Comparison of ENCODE assay signal across 11 mouse cellular contexts in genomic region chr3:98178340-98178739, GRCm38 (mm10). TPM values are rescaled to one million over a fixed set of nuclear protein-coding genes. Genes with fewer than 3 reads are reported as not detected.
DNase-seq lines count a peak whose midpoint lies in the region; ATAC-seq and TF ChIP-seq lines count a peak whose summit lies in the region.
"Had no signal": no experiment of that assay in that cellular context is flagged by ENCODE, and none has a peak within 500 bp of the region (broad histone marks: within the 10 kb centered on the region; RNA-seq: fewer than 3 reads in every experiment).

No protein-coding gene starts in this region.

- no peak overlapping the region for H3K4me3 ChIP-seq in heart, embryonic 10.5 days
- no peak overlapping the region for H3K4me3 ChIP-seq in midbrain, embryonic 11.5 days (ENCODE audit: low read depth, low read length)

- no peak overlapping the region for H3K9ac ChIP-seq in midbrain, embryonic 11.5 days (ENCODE audit: low read length)

- 74% methylated on average over 4 of the region's 4 CpGs for WGBS in heart, embryonic 10.5 days
- WGBS in midbrain, embryonic 11.5 days = 81% methylated on average over 4 of the region's 4 CpGs

- no peak for ATAC-seq in Patski
- ATAC-seq in midbrain, embryonic 11.5 days (ENCODE audit: low FRiP score) = no peak

- no peaks in the 10 kb centered on the region for H3K4me1 ChIP-seq in heart, embryonic 10.5 days
- no peaks in the 10 kb centered on the region for H3K4me1 ChIP-seq in midbrain, embryonic 11.5 days (ENCODE audit: control insufficient read depth, insufficient read depth, low read length)

- no peak overlapping the region for H3K27ac ChIP-seq in heart, embryonic 10.5 days
- no peak overlapping the region for H3K27ac ChIP-seq in midbrain, embryonic 11.5 days (ENCODE audit: low read depth, low read length)
- H3K27ac ChIP-seq: macrophage had no signal

- H3K4me2 ChIP-seq in midbrain, embryonic 11.5 days = no peak overlapping the region

- in situ Hi-C loops in Patski (cut with MboI; ENCODE audit: low pct_unique_long_range_greater_than_20kb) = no loop called here

- no peaks in the 10 kb centered on the region for H3K9me3 ChIP-seq in heart, embryonic 10.5 days
- no peaks in the 10 kb centered on the region for H3K9me3 ChIP-seq in midbrain, embryonic 11.5 days (ENCODE audit: control insufficient read depth, low read length)

- H3K27me3 ChIP-seq in heart, embryonic 10.5 days (ENCODE audit: insufficient read depth, poor library complexity, severe bottlenecking) = no peaks in the 10 kb centered on the region
- H3K27me3 ChIP-seq in Patski = no peaks in the 10 kb centered on the region
- H3K27me3 ChIP-seq in midbrain, embryonic 11.5 days (ENCODE audit: control insufficient read depth, insufficient read depth, low read length) = no peaks in the 10 kb centered on the region

- peak; percentile 95 for DNase-seq in heart, adult 11 months
- DNase-seq in heart, embryonic 10.5 days (ENCODE audit: low spot score) = no peak
- DNase-seq in Patski (ENCODE audit: low read depth, low spot score) = peak; percentile 77
- peak; percentile 26 to 35 for DNase-seq in frontal cortex, postnatal 10 days (ENCODE audit: low spot score in 2 of 2)
- peak; percentile 20 to 21 for DNase-seq in layer of hippocampus, postnatal 36 days
- DNase-seq in spleen, adult 18-20 months = no peak
- no peak for DNase-seq in urinary bladder, adult 18-20 months (ENCODE audit: low spot score in 2 of 2)
- DNase-seq in midbrain, embryonic 11.5 days (ENCODE audit: low spot score, missing footprints) = no peak

- CTCF ChIA-PET in Patski (lab: Charles Lee) = interaction anchor here (1.1 to 6.8 kb wide), 3 partner anchors 15 to 51 kb away, joined by 3 to 75 read pairs (median 3); no protein-coding TSS in a partner anchor

- POLR2A ChIA-PET in Patski (lab: Charles Lee) = no interaction called here

- TF ChIP-seq CTCF in Patski (IDR thresholded peaks at IDR 0.05) = no peak

- no peaks in the 10 kb centered on the region for H3K36me3 ChIP-seq in heart, embryonic 10.5 days
- no peaks in the 10 kb centered on the region for H3K36me3 ChIP-seq in midbrain, embryonic 11.5 days (ENCODE audit: control insufficient read depth, insufficient read depth, low read length)

RNA-seq across cellular contexts. Expression of gene Adam30, which starts 17.9 kb away (rescaled TPM):
- not detected in 2 replicates for polyA plus RNA-seq in heart, embryonic 10.5 days (2016; fragmentation: Nextera tagmentation; extraction: Ambion mirVana)
- polyA plus RNA-seq in Patski (2021) = 0.01 TPM
- total RNA-seq in layer of hippocampus, postnatal 36 days (2021) = not detected
- polyA plus RNA-seq in midbrain, embryonic 11.5 days (2014; fragmentation: Nextera tagmentation; extraction: Ambion mirVana) = not detected in 2 replicates
- total RNA-seq: MEL had no signal
- polyA plus RNA-seq: macrophage; stomach, embryonic 16.5 days had no signal

RNA-seq across cellular contexts. Expression of gene Reg4, which starts 43.6 kb away (rescaled TPM):
- not detected in 2 replicates for polyA plus RNA-seq in heart, embryonic 10.5 days (2016; fragmentation: Nextera tagmentation; extraction: Ambion mirVana)
- polyA plus RNA-seq in Patski (2021) = not detected
- total RNA-seq in layer of hippocampus, postnatal 36 days (2021) = not detected
- not detected in 2 replicates for polyA plus RNA-seq in midbrain, embryonic 11.5 days (2014; fragmentation: Nextera tagmentation; extraction: Ambion mirVana)
- total RNA-seq: MEL had no signal
- polyA plus RNA-seq: macrophage had no signal

Comparison
In these comparisons a context has a peak if more than half of its experiments do, and no peak if none do; other contexts are left out.
1. DNase-seq: peak in heart, adult 11 months (single experiment), Patski (single experiment), frontal cortex, postnatal 10 days (2 of 2) and layer of hippocampus, postnatal 36 days (2 of 2); none in heart, embryonic 10.5 days (single experiment), spleen, adult 18-20 months (0 of 2), urinary bladder, adult 18-20 months (0 of 2) and midbrain, embryonic 11.5 days (single experiment).